Mouse (Mus musculus) hindbrain, embryonic 12.5 days (tissue): ENCODE measurements at regions not wholly inside any gene's neighbourhood (a gene's known extent, or its start where the extent isn't known, plus 50 kb on each side); places are given as distances from the start of the nearest gene placed in this dataset.

Source experiments
- ATAC-seq: fragments of 200-750 bp; cut with Nextera tagmentation; 2 replicates; pipeline ENCODE4 v1.8.0; 2017; ENCODE audit warnings: moderate TSS enrichment; ENCODE audit not compliant: low FRiP score
- H3K27ac ChIP-seq: fragments of 300-500 bp; sonication (generic); 2 replicates; pipeline ENCODE4 v1.5.1; 2016; ENCODE audit warnings: mild to moderate bottlenecking
- H3K27me3 ChIP-seq: fragments of 300-500 bp; sonication (generic); 2 replicates; pipeline ENCODE4 v1.6.1; 2016; ENCODE audit warnings: mild to moderate bottlenecking
- H3K36me3 ChIP-seq: fragments of 300-500 bp; sonication (generic); 2 replicates; pipeline ENCODE4 v1.6.1; 2016; ENCODE audit warnings: mild to moderate bottlenecking
- H3K4me1 ChIP-seq: fragments of 300-500 bp; sonication (generic); 2 replicates; pipeline ENCODE4 v1.6.1; 2016
- H3K4me2 ChIP-seq: fragments of 300-500 bp; sonication (generic); replicated peaks from 2 replicates; pipeline ENCODE4 v1.6.1; 2016; ENCODE audit warnings: mild to moderate bottlenecking
- H3K4me3 ChIP-seq: fragments of 300-500 bp; sonication (generic); 2 replicates; pipeline ENCODE4 v1.5.1; 2016; ENCODE audit warnings: mild to moderate bottlenecking
- H3K9ac ChIP-seq: fragments of 300-500 bp; sonication (generic); 2 replicates; pipeline ENCODE4 v1.6.1; 2016; ENCODE audit warnings: mild to moderate bottlenecking, moderate library complexity
- H3K9me3 ChIP-seq: fragments of 300-500 bp; sonication (generic); replicated peaks from 2 replicates; pipeline ENCODE4 v1.6.1; 2016; ENCODE audit warnings: mild to moderate bottlenecking
- WGBS: fragments of 180-500 bp; shearing (Covaris S2); methylation state at CpG from one replicate; pipeline ENCODE4 v1.1.7; 2016; 5-methylcytosine and 5-hydroxymethylcytosine counted together

DNA sequence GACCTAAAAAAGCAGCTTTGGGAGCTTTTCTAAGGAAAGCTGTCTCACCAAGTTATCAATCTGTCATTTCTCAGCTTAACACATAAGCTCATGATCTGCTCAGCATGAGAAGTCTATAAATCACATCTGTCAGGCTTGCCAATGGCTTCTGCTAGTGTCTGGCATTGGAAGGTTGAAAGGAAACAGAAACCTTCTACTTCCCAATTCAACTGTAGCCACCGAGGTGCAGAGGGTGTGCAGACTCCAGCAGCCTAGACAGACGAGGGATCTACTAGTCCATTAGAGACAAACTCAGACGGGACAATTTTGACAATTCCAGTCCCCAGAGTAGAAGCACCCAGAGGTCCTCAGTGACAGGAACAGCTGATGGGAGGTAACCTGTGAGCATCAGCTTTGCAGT is 103.0 kb downstream of the Nab1 start:
- Histone ChIP-seq H3K4me3 (no peak overlapping the region), H3K4me1 (0 out of 2 replicates have a peak, but pooled peaks cover 2% of the 10 kb centered on the region), H3K27ac (no peak overlapping the region), H3K9ac (no peak overlapping the region), H3K9me3 (no peaks in the 10 kb centered on the region), H3K4me2 (no peak overlapping the region), H3K27me3 (no peaks in the 10 kb centered on the region), H3K36me3 (no peaks in the 10 kb centered on the region)
- 55% methylated on average over 3 of the region's 3 CpGs for WGBS
- ATAC-seq: no peak

DNA sequence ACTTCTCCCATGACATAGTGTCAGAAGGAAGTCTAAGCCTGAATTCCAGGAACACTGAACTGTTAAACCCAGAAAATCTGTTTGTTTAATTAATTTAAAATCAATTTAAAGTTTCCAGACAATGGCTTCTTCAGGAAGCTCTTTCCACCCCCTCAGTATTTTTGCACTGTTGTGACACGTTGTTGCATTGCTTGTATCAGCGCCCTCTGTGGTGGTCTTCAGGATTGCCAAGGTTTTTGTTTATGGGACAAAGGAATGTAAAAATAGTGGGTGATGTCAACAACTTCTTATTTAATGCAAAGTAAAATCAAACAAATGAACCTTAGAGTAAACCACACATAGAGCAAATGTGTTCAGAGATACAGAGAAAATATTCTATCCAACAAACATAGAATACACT is 107.5 kb downstream of the Nab1 start:
- Histone ChIP-seq H3K9ac (no peak overlapping the region), H3K4me3 (no peak overlapping the region), H3K27me3 (no peaks in the 10 kb centered on the region), H3K27ac (no peak overlapping the region), H3K9me3 (no peaks in the 10 kb centered on the region), H3K4me1 (0 out of 2 replicates have a peak, but pooled peaks cover 2% of the 10 kb centered on the region), H3K4me2 (no peak overlapping the region), H3K36me3 (no peaks in the 10 kb centered on the region)
- ATAC-seq: no peak
- 41% methylated on average over 2 of the region's 2 CpGs for WGBS

GRCm38 (mm10) chr1:52388836-52389235 is 111.6 kb downstream of the Nab1 start:
- no peak overlapping the region for H3K9ac ChIP-seq
- no peak overlapping the region for H3K27ac ChIP-seq
- H3K4me2 ChIP-seq: no peak overlapping the region
- H3K9me3 ChIP-seq: 0 out of 2 replicates have a peak, but pooled peaks cover 4% of the 10 kb centered on the region
- no peaks in the 10 kb centered on the region for H3K4me1 ChIP-seq
- no peaks in the 10 kb centered on the region for H3K27me3 ChIP-seq
- H3K36me3 ChIP-seq: no peaks in the 10 kb centered on the region
- 86% methylated on average over 6 of the region's 6 CpGs for WGBS
- no peak overlapping the region for H3K4me3 ChIP-seq
- ATAC-seq: no peak

- 0 out of 2 replicates have a peak, but pooled peaks cover 4% of the 10 kb centered on the region for H3K9me3 ChIP-seq
- ATAC-seq: no peak
- no peak overlapping the region for H3K4me2 ChIP-seq
- H3K27me3 ChIP-seq: no peaks in the 10 kb centered on the region
- WGBS: 68% methylated on average over 6 of the region's 6 CpGs
- H3K4me1 ChIP-seq: no peaks in the 10 kb centered on the region
- H3K4me3 ChIP-seq: no peak overlapping the region
- no peaks in the 10 kb centered on the region for H3K36me3 ChIP-seq
- H3K9ac ChIP-seq: no peak overlapping the region
- H3K27ac ChIP-seq: no peak overlapping the region
Measured at GRCm38 (mm10) chr1:52388118-52388517, 112.4 kb downstream of the Nab1 start.

DNA sequence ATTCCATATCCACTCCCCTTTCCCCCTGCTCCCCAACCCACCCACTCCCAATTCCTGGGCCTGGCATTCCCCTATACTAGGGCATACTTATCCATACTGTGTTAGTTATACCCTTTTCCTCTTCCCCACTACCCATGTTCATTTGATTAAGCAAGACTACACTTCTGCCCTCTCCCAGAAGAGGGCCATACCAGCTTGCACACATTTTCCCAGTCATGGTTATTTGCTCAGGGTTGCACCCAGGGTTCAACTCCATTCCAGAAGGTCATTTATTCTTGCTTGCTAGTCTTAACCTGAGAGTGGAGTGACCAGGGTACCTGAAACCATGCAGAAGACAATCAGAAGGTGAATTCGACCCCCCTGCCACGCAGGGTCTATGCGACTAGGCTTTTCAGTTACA is 113.4 kb downstream of the Nab1 start:
- H3K4me1 ChIP-seq: no peaks in the 10 kb centered on the region
- 0 out of 2 replicates have a peak, but pooled peaks cover 4% of the 10 kb centered on the region for H3K9me3 ChIP-seq
- H3K27me3 ChIP-seq: no peaks in the 10 kb centered on the region
- no peaks in the 10 kb centered on the region for H3K36me3 ChIP-seq
- no peak for ATAC-seq
- no peak overlapping the region for H3K4me3 ChIP-seq
- H3K27ac ChIP-seq: no peak overlapping the region
- H3K4me2 ChIP-seq: no peak overlapping the region
- 91% methylated on average over 3 of the region's 3 CpGs for WGBS
- H3K9ac ChIP-seq: no peak overlapping the region

DNA sequence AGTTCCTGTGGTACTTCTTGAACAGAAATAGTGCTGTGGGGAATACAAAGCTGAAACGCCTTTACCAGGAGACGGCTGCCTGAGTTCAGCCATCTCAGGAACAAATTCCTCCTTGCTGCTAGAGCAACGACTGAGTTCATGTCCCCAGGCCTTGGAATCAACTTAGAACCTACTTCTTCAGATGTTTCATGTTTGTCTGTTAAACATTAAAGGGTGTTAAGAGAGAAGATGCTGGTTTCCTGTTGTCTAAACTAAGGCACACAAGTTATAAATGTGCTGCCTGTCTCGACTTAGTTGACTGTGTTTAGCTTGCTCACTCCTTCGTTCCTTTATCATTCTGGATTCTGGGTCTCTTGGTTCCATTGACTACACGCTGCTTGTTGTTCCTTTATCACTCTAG is 125.2 kb downstream of the Nab1 start:
- H3K4me2 ChIP-seq: no peak overlapping the region
- no peak overlapping the region for H3K9ac ChIP-seq
- WGBS: 90% methylated on average over 6 of the region's 6 CpGs
- H3K4me1 ChIP-seq: no peaks in the 10 kb centered on the region
- H3K4me3 ChIP-seq: no peak overlapping the region
- H3K27me3 ChIP-seq: no peaks in the 10 kb centered on the region
- no peak for ATAC-seq
- H3K9me3 ChIP-seq: no peaks in the 10 kb centered on the region
- H3K27ac ChIP-seq: no peak overlapping the region
- H3K36me3 ChIP-seq: no peaks in the 10 kb centered on the region

DNA sequence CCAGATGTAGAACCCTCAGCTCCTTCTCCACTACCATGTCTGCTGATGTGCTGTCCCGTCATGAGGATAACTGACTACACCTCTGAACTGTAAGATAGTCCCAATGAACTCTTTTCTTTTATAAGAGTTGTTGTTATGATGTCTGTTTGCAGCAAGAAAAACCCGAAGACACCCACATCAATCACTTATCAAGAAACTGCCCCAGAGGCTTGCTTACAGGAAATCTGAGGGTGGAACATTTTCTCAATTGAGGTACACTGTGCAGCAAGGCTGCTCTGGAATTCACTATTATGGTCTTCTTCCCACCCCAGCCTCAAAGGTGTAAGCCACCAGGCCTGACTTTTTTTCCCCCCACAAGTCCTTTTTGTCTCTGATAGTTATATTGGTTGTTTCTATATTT is 125.8 kb downstream of the Nab1 start:
- 93% methylated on average over 2 of the region's 2 CpGs for WGBS
- H3K9me3 ChIP-seq: no peaks in the 10 kb centered on the region

DNA sequence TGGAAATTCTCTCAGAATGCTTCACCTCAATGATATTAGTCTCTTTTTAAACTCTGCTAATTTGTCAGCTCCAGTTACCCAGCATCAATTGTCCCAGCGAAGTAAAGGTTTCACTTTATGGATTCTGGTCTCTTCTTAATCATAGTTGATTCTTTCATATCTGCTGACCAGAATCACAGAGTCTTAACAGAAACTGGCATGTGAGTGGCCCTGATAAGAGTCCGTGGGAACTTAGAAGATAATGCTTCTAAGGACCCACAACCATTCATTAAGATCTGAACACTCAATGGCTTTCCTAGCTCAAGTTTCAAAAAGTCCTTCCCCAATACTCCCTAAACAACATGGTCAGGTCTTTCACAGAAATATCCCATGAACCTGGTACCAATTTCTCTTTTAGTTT is 126.7 kb downstream of the Nab1 start:
- no peaks in the 10 kb centered on the region for H3K4me1 ChIP-seq
- no peaks in the 10 kb centered on the region for H3K9me3 ChIP-seq
- no peak overlapping the region for H3K27ac ChIP-seq
- no peak for ATAC-seq
- WGBS: 86% methylated on average over 2 of the region's 2 CpGs
- H3K9ac ChIP-seq: no peak overlapping the region
- no peaks in the 10 kb centered on the region for H3K27me3 ChIP-seq
- no peak overlapping the region for H3K4me3 ChIP-seq
- no peaks in the 10 kb centered on the region for H3K36me3 ChIP-seq
- no peak overlapping the region for H3K4me2 ChIP-seq

More for the DNA sequence above, 125.8 kb downstream of the Nab1 start:
- no peaks in the 10 kb centered on the region for H3K36me3 ChIP-seq
- no peak overlapping the region for H3K4me3 ChIP-seq
- no peak for ATAC-seq
- H3K4me2 ChIP-seq: no peak overlapping the region
- H3K27me3 ChIP-seq: no peaks in the 10 kb centered on the region
- H3K27ac ChIP-seq: no peak overlapping the region
- H3K9ac ChIP-seq: no peak overlapping the region
- no peaks in the 10 kb centered on the region for H3K4me1 ChIP-seq

GRCm38 (mm10) chr1:52366386-52366785 is 133.4 kb upstream of the Gls start:
- H3K27ac ChIP-seq: no peak overlapping the region
- no peak overlapping the region for H3K9ac ChIP-seq
- H3K27me3 ChIP-seq: no peaks in the 10 kb centered on the region
- no peak for ATAC-seq
- WGBS: 89% methylated on average over 7 of the region's 7 CpGs
- H3K4me2 ChIP-seq: no peak overlapping the region
- H3K36me3 ChIP-seq: no peaks in the 10 kb centered on the region
- no peaks in the 10 kb centered on the region for H3K9me3 ChIP-seq
- H3K4me1 ChIP-seq: no peaks in the 10 kb centered on the region
- no peak overlapping the region for H3K4me3 ChIP-seq

DNA sequence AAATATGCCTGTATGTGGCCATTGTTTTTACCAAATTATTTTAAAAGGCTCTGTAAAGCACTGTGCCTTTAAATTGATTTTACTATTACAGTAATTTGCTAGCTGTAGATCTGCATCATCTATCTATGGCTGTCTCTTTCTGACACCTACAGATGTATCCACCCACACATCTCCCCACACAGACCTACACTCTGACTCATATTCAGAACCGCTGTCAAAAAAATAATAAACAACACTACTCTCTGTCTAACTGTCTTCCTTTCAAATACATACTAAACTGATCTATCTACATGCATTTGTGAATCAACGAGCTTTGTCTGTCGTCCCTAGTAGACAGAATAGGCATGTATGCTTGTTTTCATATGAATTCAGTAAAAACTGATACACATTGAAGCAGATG is 130.6 kb upstream of the Gls start:
- H3K27me3 ChIP-seq: no peaks in the 10 kb centered on the region
- no peaks in the 10 kb centered on the region for H3K4me1 ChIP-seq
- H3K36me3 ChIP-seq: no peaks in the 10 kb centered on the region
- no peaks in the 10 kb centered on the region for H3K9me3 ChIP-seq
- no peak overlapping the region for H3K27ac ChIP-seq
- no peak overlapping the region for H3K4me3 ChIP-seq
- no peak overlapping the region for H3K9ac ChIP-seq
- WGBS: 88% methylated on average over 3 of the region's 3 CpGs
- ATAC-seq: no peak
- H3K4me2 ChIP-seq: no peak overlapping the region

GRCm38 (mm10) chr1:52362976-52363375 is 129.9 kb upstream of the Gls start:
- H3K4me3 ChIP-seq: no peak overlapping the region
- no peak overlapping the region for H3K27ac ChIP-seq
- H3K4me2 ChIP-seq: no peak overlapping the region
- ATAC-seq: no peak
- H3K36me3 ChIP-seq: no peaks in the 10 kb centered on the region
- no peaks in the 10 kb centered on the region for H3K27me3 ChIP-seq
- no peaks in the 10 kb centered on the region for H3K9me3 ChIP-seq
- no peak overlapping the region for H3K9ac ChIP-seq
- no peaks in the 10 kb centered on the region for H3K4me1 ChIP-seq

- Histone ChIP-seq H3K27ac (no peak overlapping the region), H3K4me1 (no peaks in the 10 kb centered on the region), H3K9ac (no peak overlapping the region), H3K4me2 (no peak overlapping the region), H3K4me3 (no peak overlapping the region), H3K27me3 (no peaks in the 10 kb centered on the region), H3K9me3 (no peaks in the 10 kb centered on the region), H3K36me3 (no peaks in the 10 kb centered on the region)
- 91% methylated on average over 6 of the region's 6 CpGs for WGBS
- no peak for ATAC-seq
Measured at GRCm38 (mm10) chr1:52354041-52354582, 121.1 kb upstream of the Gls start.

GRCm38 (mm10) chr1:52342127-52342526 is 109.1 kb upstream of the Gls start:
- no peak for ATAC-seq
- no peaks in the 10 kb centered on the region for H3K4me1 ChIP-seq
- H3K9ac ChIP-seq: no peak overlapping the region
- 82% methylated on average over 2 of the region's 2 CpGs for WGBS
- H3K27ac ChIP-seq: no peak overlapping the region
- no peaks in the 10 kb centered on the region for H3K27me3 ChIP-seq
- no peaks in the 10 kb centered on the region for H3K9me3 ChIP-seq
- H3K4me3 ChIP-seq: no peak overlapping the region
- H3K36me3 ChIP-seq: no peaks in the 10 kb centered on the region
- no peak overlapping the region for H3K4me2 ChIP-seq
